Mouse (Mus musculus) kidney, postnatal 0 days (tissue): ENCODE results near the gene Prkcz. TPM values are rescaled to one million over a fixed set of nuclear protein-coding genes. Genes with fewer than 3 reads are reported as not detected.

Experiments
- ATAC-seq: fragments of 200-750 bp; cut with Nextera tagmentation; replicated peaks from 2 replicates; pipeline ENCODE4 v1.8.0; 2017; ENCODE audit warnings: low read depth, moderate number of reproducible peaks, moderate TSS enrichment, moderate library complexity; ENCODE audit not compliant: low FRiP score
- DNase-seq: peaks from one replicate; pipeline ENCODE4 v3.0.0-alpha.2; 2016; ENCODE audit warnings: low spot score
- H3K27ac ChIP-seq: fragments of 300-500 bp; sonication (generic); 2 replicates; pipeline ENCODE4 v1.5.1; 2014; ENCODE audit warnings: mild to moderate bottlenecking
- H3K27me3 ChIP-seq: fragments of 300-500 bp; sonication (generic); 2 replicates; pipeline ENCODE4 v1.6.1; 2014; ENCODE audit warnings: low read length, mixed read lengths; ENCODE audit not compliant: insufficient read depth
- H3K36me3 ChIP-seq: fragments of 300-500 bp; sonication (generic); 2 replicates; pipeline ENCODE4 v1.6.1; 2014; ENCODE audit warnings: low read length, mixed read lengths; ENCODE audit not compliant: insufficient read depth
- H3K4me1 ChIP-seq: fragments of 300-500 bp; sonication (generic); replicated peaks from 2 replicates; pipeline ENCODE4 v1.6.1; 2014; ENCODE audit warnings: antibody characterized with exemption, low read length, mixed read lengths; ENCODE audit not compliant: insufficient read depth
- H3K4me2 ChIP-seq: fragments of 300-500 bp; sonication (generic); 2 replicates; pipeline ENCODE4 v1.6.1; 2014; ENCODE audit warnings: mild to moderate bottlenecking, low read length, moderate library complexity, mixed read lengths
- H3K4me3 ChIP-seq: fragments of 300-500 bp; sonication (generic); replicated peaks from 2 replicates; pipeline ENCODE4 v1.5.1; 2014; ENCODE audit warnings: low read depth, low read length
- H3K9ac ChIP-seq: fragments of 300-500 bp; sonication (generic); 2 replicates; pipeline ENCODE4 v1.6.1; 2014; ENCODE audit warnings: low read depth, low read length
- H3K9me3 ChIP-seq: fragments of 300-500 bp; sonication (generic); replicated peaks from 2 replicates; pipeline ENCODE4 v1.6.1; 2016; ENCODE audit warnings: low read length, inconsistent platforms, mixed read lengths
- CTCF ChIP-seq: IDR thresholded peaks from 2 replicates; pipeline ENCODE4 v1.5.1; 2016; ENCODE audit warnings: antibody characterized with exemption, low read depth, mild to moderate bottlenecking, moderate library complexity
- WGBS: fragments of 180-500 bp; shearing (Covaris S2); extraction: QIAGEN DNeasy Blood & Tissue Kit; methylation state at CpG from one replicate; pipeline ENCODE4 v1.1.7; 2014; 5-methylcytosine and 5-hydroxymethylcytosine counted together
- polyA plus RNA-seq: library from polyadenylated mRNA; unstranded; fragments of >200 nt; fragmentation: Nextera tagmentation; extraction: Ambion mirVana; gene quantifications from 2 replicates; pipeline ENCODE4 v1.2.1, GENCODE M21; 2015

Prkcz gene
- polyA plus RNA-seq, 1 experiment from 2014 or later = 20.2 TPM

DNA sequence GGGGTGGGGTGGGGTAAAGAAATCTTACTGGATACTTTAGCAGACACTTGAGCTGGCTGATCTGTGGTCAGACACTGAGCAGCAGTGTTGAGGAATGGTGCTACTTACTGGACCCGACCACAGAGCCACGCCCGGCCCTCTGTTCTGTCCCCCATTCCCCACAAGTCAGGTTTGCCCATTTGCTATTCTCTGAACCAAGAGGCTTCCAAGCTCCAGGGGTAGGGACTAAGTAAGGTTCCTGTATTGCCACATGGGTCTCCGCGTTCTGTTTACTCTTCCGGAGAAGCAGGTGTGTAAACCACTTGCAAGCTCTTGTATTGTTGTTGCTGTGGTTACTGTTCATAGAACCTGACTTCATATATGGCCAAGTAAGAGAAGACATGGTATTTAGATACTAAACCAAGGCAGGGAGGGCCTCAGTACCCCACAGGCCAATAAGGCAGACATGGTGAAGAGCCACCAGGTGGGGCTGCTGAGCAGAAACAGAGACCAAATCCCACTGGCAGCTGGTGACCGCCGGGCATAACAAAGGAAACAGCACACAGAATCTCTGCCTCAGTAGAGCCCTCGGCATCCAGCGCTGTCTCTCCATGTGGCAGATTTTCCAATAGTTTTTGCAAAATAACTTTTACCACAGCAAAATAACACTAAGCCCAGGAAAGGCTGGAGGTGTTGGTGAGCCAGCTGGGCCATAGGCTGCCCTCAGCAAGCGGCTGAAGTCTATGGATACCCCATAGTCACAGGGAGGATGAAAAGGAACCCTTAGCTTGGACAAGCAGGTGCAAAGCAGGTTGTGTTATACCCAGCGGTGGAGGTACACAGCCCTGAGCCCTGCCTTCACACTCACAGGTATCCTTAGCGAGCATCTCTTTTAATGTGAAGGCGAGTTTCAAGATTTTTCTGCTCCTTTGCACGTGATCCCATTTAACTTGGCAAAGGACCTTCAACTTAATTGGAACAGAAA, 40.6 kb downstream of the Prkcz start:
- DNase-seq (peak; percentile 79), ATAC-seq (no peak)
- Histone ChIP-seq H3K4me1 (no peaks in the 10 kb centered on the region), H3K4me3 (no peak overlapping the region), H3K27me3 (no peaks in the 10 kb centered on the region), H3K4me2 (no peak overlapping the region), H3K9ac (no peak overlapping the region), H3K36me3 (no peaks in the 10 kb centered on the region), H3K27ac (no peak overlapping the region), H3K9me3 (no peaks in the 10 kb centered on the region)
- peak; percentile 83 for TF ChIP-seq CTCF
- WGBS = 56% methylated on average over 15 of the region's 15 CpGs

DNA sequence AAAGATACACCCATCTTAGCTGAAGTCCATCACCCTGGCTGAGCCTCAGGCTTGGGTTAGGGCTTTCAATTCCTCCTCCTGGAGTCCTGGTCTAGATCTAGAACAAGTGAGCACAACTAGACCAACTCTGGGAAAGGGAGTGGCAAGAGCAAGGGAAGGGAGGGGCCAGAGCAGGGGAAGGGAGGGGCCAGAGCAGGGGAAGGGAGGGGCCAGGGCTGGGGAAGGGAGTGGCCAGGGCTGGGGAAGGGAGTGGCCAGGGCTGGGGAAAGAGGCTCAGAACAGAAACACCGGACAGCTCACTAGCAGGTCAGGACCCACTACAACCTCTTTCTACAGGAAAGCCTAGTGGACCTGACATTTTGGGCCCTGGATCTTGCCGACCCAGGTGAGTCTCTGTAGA, 42.9 kb downstream of the Prkcz start:
- Histone ChIP-seq H3K9ac (no peak overlapping the region), H3K36me3 (no peaks in the 10 kb centered on the region), H3K4me3 (no peak overlapping the region), H3K27ac (no peak overlapping the region), H3K27me3 (no peaks in the 10 kb centered on the region), H3K4me2 (no peak overlapping the region), H3K4me1 (no peaks in the 10 kb centered on the region), H3K9me3 (no peaks in the 10 kb centered on the region)
- peak; percentile 42 for DNase-seq
- ATAC-seq = peak; percentile 40
- WGBS = 31% methylated on average over 2 of the region's 2 CpGs
- TF ChIP-seq CTCF = no peak

- no peaks in the 10 kb centered on the region for H3K4me1 ChIP-seq
- DNase-seq = no peak
- no peak overlapping the region for H3K4me2 ChIP-seq
- ATAC-seq = no peak
- no peak overlapping the region for H3K4me3 ChIP-seq
- no peak for TF ChIP-seq CTCF
- H3K36me3 ChIP-seq = no peaks in the 10 kb centered on the region
- no peak overlapping the region for H3K9ac ChIP-seq
- H3K27ac ChIP-seq = no peak overlapping the region
- no peaks in the 10 kb centered on the region for H3K9me3 ChIP-seq
- H3K27me3 ChIP-seq = no peaks in the 10 kb centered on the region
- 91% methylated on average over 3 of the region's 3 CpGs for WGBS
Measured at GRCm38 (mm10) chr4:155315031-155315430, 46.1 kb downstream of the Prkcz start.

DNA sequence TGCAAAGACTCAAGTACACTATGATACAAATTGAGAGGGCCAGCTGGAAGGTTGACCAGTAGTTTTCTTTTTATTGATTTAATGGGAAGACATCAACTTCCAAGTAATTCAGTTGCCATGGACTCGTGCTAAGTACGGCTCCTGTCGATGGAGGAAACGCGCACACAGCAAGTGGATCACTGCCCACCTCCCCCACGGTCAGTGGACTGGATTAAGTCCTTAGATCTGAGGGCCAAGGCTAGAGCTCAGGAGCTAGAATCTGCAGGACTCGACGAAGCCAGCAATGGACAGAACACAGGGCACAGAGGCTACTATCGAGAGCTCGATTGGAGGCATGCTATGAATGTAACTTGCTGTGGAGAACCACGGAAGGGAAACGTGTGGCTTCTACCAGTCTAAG, 52.5 kb downstream of the Prkcz start:
- no peak for TF ChIP-seq CTCF
- Histone ChIP-seq H3K4me3 (no peak overlapping the region), H3K27me3 (no peaks in the 10 kb centered on the region), H3K4me2 (no peak overlapping the region), H3K27ac (no peak overlapping the region), H3K4me1 (no peaks in the 10 kb centered on the region), H3K36me3 (no peaks in the 10 kb centered on the region), H3K9me3 (no peaks in the 10 kb centered on the region), H3K9ac (no peak overlapping the region)
- WGBS = 88% methylated on average over 12 of the region's 12 CpGs
- ATAC-seq = no peak
- DNase-seq = no peak

- H3K27ac ChIP-seq = no peak overlapping the region; the same call in 1 of the 2 replicates
- H3K4me2 ChIP-seq = peak overlapping the region; percentile 42
- no peaks in the 10 kb centered on the region for H3K4me1 ChIP-seq
- no peaks in the 10 kb centered on the region for H3K9me3 ChIP-seq
- no peak overlapping the region for H3K4me3 ChIP-seq
- ATAC-seq = peak; percentile 71
- DNase-seq = peak; percentile 97
- H3K9ac ChIP-seq = no peak overlapping the region
- peak; percentile 96 for TF ChIP-seq CTCF
- no peaks in the 10 kb centered on the region for H3K36me3 ChIP-seq
- no peaks in the 10 kb centered on the region for H3K27me3 ChIP-seq
- WGBS = under 1% methylated on average over 11 of the region's 11 CpGs
Measured at GRCm38 (mm10) chr4:155308068-155308467, 53.1 kb downstream of the Prkcz start.

DNA sequence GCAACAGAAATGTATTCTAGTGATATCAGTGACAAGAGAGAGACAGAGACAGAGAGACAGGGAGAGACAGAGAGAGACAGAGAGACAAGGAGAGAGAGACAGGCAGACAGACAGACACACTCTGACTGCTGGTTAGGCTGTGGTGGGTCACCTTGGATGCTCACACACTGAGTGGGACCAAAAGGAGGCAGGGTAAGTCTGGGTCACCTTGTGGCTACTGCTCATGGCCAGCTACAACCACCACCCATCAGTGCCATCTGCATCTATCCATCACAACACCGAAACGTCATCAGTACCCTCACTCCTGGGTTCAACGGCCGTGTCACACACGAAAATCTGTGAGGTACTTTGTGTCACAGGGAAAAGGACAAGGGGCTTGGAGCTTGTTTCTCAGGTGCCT, 53.6 kb downstream of the Prkcz start:
- H3K27me3 ChIP-seq = no peaks in the 10 kb centered on the region
- no peaks in the 10 kb centered on the region for H3K4me1 ChIP-seq
- H3K4me3 ChIP-seq = no peak overlapping the region
- no peak overlapping the region for H3K27ac ChIP-seq
- no peaks in the 10 kb centered on the region for H3K9me3 ChIP-seq
- H3K4me2 ChIP-seq = peak overlapping the region; percentile 42
- ATAC-seq = 0 out of 2 replicates have a peak, but pooled peaks have one; percentile 19
- H3K36me3 ChIP-seq = no peaks in the 10 kb centered on the region
- 64% methylated on average over 5 of the region's 5 CpGs for whole genome bisulfite sequencing
- no peak for TF ChIP-seq CTCF
- no peak overlapping the region for H3K9ac ChIP-seq
- DNase-seq = no peak
